Mouse (Mus musculus) hindbrain, embryonic 12.5 days (tissue): ENCODE measurements around the gene Cib1. TPM values are rescaled to one million over a fixed set of nuclear protein-coding genes. Genes with fewer than 3 reads are reported as not detected.

Experiments
- ATAC-seq: fragments of 200-750 bp; cut with Nextera tagmentation; 2 replicates; pipeline ENCODE4 v1.8.0; 2017; ENCODE audit warnings: moderate TSS enrichment; ENCODE audit not compliant: low FRiP score
- H3K27ac ChIP-seq: fragments of 300-500 bp; sonication (generic); 2 replicates; pipeline ENCODE4 v1.5.1; 2016; ENCODE audit warnings: mild to moderate bottlenecking
- H3K27me3 ChIP-seq: fragments of 300-500 bp; sonication (generic); 2 replicates; pipeline ENCODE4 v1.6.1; 2016; ENCODE audit warnings: mild to moderate bottlenecking
- H3K36me3 ChIP-seq: fragments of 300-500 bp; sonication (generic); 2 replicates; pipeline ENCODE4 v1.6.1; 2016; ENCODE audit warnings: mild to moderate bottlenecking
- H3K4me1 ChIP-seq: fragments of 300-500 bp; sonication (generic); 2 replicates; pipeline ENCODE4 v1.6.1; 2016
- H3K4me2 ChIP-seq: fragments of 300-500 bp; sonication (generic); replicated peaks from 2 replicates; pipeline ENCODE4 v1.6.1; 2016; ENCODE audit warnings: mild to moderate bottlenecking
- H3K4me3 ChIP-seq: fragments of 300-500 bp; sonication (generic); 2 replicates; pipeline ENCODE4 v1.5.1; 2016; ENCODE audit warnings: mild to moderate bottlenecking
- H3K9ac ChIP-seq: fragments of 300-500 bp; sonication (generic); 2 replicates; pipeline ENCODE4 v1.6.1; 2016; ENCODE audit warnings: mild to moderate bottlenecking, moderate library complexity
- H3K9me3 ChIP-seq: fragments of 300-500 bp; sonication (generic); replicated peaks from 2 replicates; pipeline ENCODE4 v1.6.1; 2016; ENCODE audit warnings: mild to moderate bottlenecking
- WGBS: fragments of 180-500 bp; shearing (Covaris S2); methylation state at CpG from one replicate; pipeline ENCODE4 v1.1.7; 2016; 5-methylcytosine and 5-hydroxymethylcytosine counted together
- polyA plus RNA-seq: library from polyadenylated mRNA; unstranded; fragments of >200 nt; fragmentation: Nextera tagmentation; extraction: Ambion mirVana; gene quantifications from 2 replicates; pipeline ENCODE4 v1.2.1, GENCODE M21; 2016

The Cib1 gene
- polyA plus RNA-seq, 1 experiment from 2014 or later: 40.5 TPM

DNA sequence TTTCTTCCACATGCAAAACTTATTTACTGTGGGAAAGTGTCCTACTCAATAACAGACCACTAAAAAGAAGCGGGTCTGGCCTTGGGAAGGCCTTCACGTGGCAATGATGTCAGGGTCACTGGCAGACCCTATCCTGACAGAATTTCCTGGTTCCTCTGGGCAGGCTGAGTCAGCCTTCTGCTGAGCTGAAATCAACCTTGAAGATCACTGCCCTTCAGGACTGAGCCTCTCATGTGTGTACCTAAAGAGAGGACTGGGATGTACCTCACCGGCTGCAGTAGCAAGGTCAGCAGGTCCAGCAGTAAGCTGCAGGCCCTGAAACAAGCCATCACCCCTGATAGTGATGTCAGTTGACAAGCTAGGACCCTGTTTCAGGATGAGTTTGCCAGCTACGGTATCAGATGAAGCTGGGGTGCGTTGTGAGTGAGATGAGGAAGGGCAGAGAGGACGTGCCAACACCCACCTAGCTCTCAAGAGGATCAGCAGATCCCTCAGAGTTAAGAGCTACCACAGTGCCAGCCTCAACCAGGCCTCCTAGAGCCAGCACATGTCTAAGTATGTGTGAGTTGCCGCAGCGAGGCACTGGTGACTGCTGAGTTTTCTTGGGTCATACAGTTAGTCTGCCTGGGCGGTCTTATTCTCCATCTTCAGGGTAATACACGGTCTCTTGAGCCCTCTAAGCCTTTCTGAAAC is 54.4 kb downstream of the Cib1 start:
- H3K4me2 ChIP-seq: no peak overlapping the region
- no peak for ATAC-seq

DNA sequence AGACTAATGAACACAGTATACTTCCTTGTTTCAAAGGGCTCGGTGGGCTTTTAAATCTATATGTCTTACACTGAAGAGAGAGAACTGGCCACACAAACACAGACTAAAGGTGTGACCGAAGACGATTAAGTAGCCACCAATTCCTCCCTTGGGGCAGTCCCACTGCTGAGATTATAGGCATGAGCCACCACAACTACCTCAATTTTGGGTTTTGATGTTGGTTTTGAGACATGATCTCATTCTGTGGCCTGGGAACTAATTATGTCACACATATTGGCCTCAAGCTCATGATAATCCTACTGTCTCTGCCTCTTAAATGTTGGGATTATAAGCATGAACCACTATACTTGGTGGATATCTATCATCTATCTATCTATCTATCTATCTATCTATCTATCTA is 55.2 kb downstream of the Cib1 start:
- no peaks in the 10 kb centered on the region for H3K9me3 ChIP-seq
- H3K9ac ChIP-seq: no peak overlapping the region
- WGBS: 95% methylated on average over 3 of the region's 3 CpGs
- no peaks in the 10 kb centered on the region for H3K36me3 ChIP-seq
- H3K4me1 ChIP-seq: no peaks in the 10 kb centered on the region
- H3K4me2 ChIP-seq: no peak overlapping the region
- no peak overlapping the region for H3K27ac ChIP-seq
- H3K4me3 ChIP-seq: no peak overlapping the region
- no peak for ATAC-seq
- no peaks in the 10 kb centered on the region for H3K27me3 ChIP-seq

More for the DNA sequence above, 54.4 kb downstream of the Cib1 start:
- Histone ChIP-seq H3K4me3 (no peak overlapping the region), H3K27me3 (no peaks in the 10 kb centered on the region), H3K9ac (no peak overlapping the region), H3K9me3 (no peaks in the 10 kb centered on the region), H3K27ac (no peak overlapping the region), H3K4me1 (no peaks in the 10 kb centered on the region), H3K36me3 (no peaks in the 10 kb centered on the region)
- 92% methylated on average over 10 of the region's 10 CpGs for WGBS

Other genes with a start within 250 kb of the Cib1 start
- gene Zfp710, start 208.0 kb downstream of the Cib1 start, polyA plus RNA-seq: 26.0 and 26.4 TPM in 2 replicates
- gene Idh2, start 117.4 kb downstream of the Cib1 start, polyA plus RNA-seq: 322 and 326 TPM in 2 replicates
- gene Sema4b, start 46.0 kb downstream of the Cib1 start, polyA plus RNA-seq: 20.9 and 21.1 TPM in 2 replicates
- gene Gdpgp1, start 52 bp upstream of the Cib1 start, polyA plus RNA-seq: 4.6 and 4.9 TPM in 2 replicates
- gene Ttll13, start 13.6 kb upstream of the Cib1 start, polyA plus RNA-seq: 2.0 and 2.7 TPM in 2 replicates
- 55.0 and 55.1 TPM in 2 replicates for gene Ngrn, start 28.4 kb upstream of the Cib1 start, polyA plus RNA-seq
- gene Vps33b, start 36.8 kb upstream of the Cib1 start, polyA plus RNA-seq: 21.1 and 22.9 TPM in 2 replicates
- 110 and 117 TPM in 2 replicates for gene Prc1, start 61.6 kb upstream of the Cib1 start, polyA plus RNA-seq
- 9.8 and 14.1 TPM in 2 replicates for gene Rccd1, start 91.6 kb upstream of the Cib1 start, polyA plus RNA-seq
- gene Unc45a, start 108.2 kb upstream of the Cib1 start, polyA plus RNA-seq: 56.2 and 60.6 TPM in 2 replicates
- gene Hddc3, start 110.3 kb upstream of the Cib1 start, polyA plus RNA-seq: 20.2 and 22.0 TPM in 2 replicates
- 27.2 and 30.9 TPM in 2 replicates for gene Man2a2, start 138.6 kb upstream of the Cib1 start, polyA plus RNA-seq
- gene Fes, start 155.1 kb upstream of the Cib1 start, polyA plus RNA-seq: 10.2 and 11.8 TPM in 2 replicates
- gene Furin, start 172.6 kb upstream of the Cib1 start, polyA plus RNA-seq: 6.1 and 6.9 TPM in 2 replicates